Mouse (Mus musculus) monocyte, adult 2 months (primary cell): ENCODE measurements around the gene Sgcd.
"Not testable (repeated sequence)": the region's sequence is repeated elsewhere in the genome, so short reads cannot be mapped to it uniquely, and the experiment has no call there.

Source experiments
- DNase-seq, 2 experiments: peaks; one replicate each; pipeline ENCODE4 v3.0.0; 2022; ENCODE audit warnings: low spot score in 2 of 2, low read depth in 1 of 2

The Sgcd gene

DNA sequence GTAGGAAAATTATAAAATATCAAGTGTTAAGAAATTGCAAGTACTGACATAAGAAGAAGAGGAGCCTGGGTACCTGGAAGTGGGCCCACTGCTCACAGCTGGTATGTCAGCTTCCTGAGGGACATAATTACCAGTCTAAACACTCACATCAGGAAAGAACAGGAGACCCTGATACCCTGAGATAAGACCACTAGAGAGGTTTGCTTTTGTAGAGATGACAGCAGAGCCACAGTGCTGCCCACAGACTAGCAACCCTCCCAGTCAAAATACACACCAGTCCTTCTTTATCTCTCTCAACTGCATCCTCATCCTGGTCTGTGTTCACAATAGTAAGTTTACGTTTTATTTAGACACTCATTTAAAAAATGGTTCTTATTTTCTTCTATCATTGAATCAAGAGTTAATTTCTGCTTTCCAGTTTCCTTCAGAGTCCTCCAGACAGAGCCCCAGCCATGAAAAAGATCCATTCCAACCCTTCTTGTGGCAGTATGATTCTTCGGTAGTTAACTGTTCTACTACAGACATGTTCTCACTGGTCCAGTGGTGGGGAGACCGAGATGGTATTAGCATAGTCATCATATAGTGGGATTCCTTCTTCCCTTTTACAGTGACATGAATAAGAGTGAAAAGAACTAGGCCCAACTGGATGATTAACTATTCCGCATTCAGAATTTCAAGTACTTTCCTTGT is 211.4 kb downstream of the Sgcd start:
- DNase-seq = no peak

DNA sequence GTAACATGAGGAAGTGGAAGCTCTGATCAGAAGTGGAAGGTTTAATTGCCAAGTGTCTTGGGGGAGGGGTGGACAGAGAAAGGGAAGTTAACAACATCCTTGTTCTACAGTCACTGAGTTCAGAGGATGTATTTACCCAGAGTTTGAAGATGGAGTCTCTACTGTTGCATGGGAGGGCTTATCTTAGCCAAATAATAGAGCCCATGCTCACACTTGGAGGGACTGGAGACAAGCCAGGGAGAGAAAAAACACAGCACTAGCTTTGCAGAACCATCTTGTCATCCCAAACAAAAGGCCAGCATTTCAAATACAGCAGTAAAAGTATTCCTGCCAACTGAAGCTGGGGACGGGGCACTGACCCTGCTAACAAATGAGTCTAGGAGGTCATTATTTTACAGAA is 212.8 kb downstream of the Sgcd start:
- DNase-seq = no peak

GRCm38 (mm10) chr11:47765859-47766258 is 222.9 kb downstream of the Sgcd start:
- DNase-seq = no peak

GRCm38 (mm10) chr11:47763569-47763968 is 225.2 kb downstream of the Sgcd start:
- DNase-seq = not testable (repeated sequence)

- DNase-seq = no peak
Observed at GRCm38 (mm10) chr11:47759015-47759414, 229.8 kb downstream of the Sgcd start.

DNA sequence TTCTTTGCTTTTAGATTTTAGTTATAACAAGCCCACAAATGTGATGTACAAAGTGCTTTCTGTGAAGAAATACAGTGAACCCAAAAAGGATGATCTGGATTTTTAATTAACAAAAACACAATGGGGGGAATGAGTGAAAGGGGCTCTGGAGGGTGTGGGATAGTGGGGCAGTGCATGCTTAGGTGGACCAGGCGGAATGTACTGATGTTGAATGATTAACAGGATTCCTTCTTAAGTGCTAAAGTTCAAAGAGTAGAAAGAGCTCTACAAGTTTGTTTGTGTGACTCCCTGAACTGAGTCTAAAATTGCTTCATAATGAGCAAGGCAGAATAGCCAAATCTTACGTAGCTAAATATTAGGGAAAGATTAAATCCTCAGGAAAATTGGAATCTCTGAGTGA is 246.0 kb downstream of the Sgcd start:
- DNase-seq = no peak

DNA sequence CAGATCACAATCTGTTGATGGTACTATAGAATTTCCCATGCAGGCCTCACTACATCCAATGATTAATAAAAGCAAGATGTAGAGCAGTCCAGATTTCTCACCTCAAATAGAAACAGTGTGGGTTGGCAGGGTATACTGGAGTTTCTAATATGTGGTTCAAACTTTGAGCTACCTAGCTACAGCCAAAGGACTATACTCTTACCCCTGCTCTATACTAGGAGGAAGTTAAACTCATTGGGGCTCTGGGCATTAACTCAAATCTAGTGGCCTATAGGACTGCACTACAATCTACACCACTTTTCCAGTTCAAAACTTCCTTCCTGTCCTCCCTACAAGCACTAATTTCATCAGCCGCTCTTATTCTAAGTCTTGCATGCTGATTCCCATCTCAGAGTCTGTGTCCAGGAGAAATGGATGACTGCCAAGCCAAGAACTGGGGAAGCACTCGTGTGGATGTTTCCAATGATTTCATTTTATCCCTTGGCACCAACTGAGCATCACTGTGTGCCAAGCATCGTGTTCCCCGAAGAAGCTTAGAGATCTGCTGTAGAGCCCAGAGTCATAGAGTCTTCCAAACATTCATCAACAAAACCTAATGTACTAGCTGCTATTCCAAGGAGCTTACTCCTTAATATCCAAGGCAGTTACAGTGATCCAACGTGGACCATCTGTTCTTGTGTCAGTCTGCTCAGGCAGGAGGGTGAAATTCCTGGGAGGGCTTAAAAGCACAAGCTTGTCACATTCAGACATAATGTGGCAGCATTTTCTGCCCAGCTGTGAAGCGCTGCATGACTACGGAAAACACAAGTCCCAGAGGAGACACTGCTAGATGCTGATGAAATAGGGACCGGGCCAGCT is 283.6 kb downstream of the Sgcd start:
- no peak for DNase-seq

DNA sequence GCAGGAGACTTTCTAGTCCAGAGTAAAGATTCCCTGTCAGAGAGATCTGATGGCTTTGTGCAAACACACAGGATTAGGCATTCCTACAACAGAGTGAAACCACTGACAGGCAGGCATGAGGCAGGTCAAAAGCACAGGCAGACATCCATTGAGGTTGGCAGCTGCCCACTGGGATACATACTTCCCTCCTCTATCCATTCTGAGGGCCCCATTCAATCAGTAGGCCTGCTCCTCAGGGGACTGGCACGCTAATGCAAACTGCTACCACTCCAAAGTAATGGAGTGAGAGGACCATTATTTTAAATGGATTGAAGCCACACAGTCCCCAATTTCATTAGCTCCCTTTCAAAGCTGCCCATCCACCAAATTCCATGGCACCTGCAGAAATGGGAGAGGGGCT is 293.2 kb downstream of the Sgcd start:
- no peak for DNase-seq

GRCm38 (mm10) chr11:47658135-47658534 is 330.6 kb downstream of the Sgcd start:
- DNase-seq = no peak

- DNase-seq = no peak
Observed at GRCm38 (mm10) chr11:47645911-47646310, 342.9 kb downstream of the Sgcd start.

DNA sequence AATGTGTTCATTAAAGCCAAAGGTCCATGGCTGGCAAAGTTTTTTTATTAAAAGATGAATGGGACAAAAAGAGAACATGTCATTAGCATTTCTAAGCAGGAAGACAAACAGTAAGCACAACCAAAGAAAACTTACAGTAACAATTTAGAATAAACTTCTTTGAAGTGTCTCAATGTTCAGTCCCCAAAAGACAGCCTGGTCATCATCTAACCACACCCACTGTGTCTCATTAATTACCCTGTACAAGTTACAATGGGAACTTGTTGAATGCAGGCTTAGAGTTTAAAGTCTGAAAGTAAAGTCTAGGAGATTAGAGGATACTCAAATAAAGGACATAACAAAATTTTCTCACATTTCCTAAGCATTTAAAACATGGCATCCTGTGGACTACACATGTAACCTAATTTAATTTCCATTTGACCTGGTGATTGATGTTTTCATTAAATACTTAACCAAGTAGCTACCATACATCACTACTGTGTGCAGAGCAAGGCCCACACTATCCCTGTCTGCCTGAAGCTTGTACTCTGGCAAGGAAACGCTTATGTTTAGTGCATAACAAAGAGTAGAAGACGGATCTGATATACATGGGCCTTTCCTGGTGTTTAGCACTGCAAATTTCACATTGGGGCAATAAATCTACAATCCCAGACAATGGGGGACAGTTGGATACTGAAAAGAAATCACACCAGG is 347.1 kb downstream of the Sgcd start:
- DNase-seq = no peak

DNA sequence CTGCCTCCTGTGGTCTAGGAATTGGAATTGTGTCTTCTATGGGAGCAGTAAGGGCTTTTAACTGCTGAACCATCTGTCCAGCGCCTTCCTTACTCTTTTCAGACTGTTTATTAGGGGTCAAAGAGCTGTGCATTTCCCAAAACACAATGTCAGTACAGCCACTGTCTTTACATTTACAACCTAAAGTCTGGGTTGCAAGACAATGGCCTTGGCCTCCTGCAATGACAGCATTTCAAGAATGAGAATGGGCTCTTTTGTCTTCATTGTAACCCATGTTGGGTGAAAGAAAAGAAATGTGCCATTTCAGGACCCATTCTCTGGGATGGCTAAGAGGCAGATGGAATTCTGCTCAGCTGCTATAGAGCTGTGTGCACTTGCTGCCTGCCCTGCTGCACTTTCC is 348.2 kb downstream of the Sgcd start:
- DNase-seq = no peak

DNA sequence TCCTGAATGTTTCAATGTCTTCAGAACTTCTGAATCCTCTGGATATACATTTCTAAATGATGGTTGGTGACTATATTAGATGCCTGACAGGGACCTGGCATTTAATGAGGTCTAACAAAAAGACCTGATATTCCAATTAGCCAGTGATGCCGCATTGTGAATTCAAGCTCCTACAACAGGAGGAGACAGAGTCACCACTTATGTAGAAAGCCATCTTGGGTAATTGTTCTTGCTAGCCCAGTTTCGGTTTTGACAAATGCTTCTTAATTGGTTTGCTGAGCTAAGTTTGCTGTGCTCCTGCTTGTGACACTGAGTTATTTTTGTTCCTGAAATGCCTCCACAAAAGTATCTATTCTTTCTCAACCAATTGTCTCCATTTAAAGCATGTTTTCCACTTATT is 358.6 kb downstream of the Sgcd start:
- DNase-seq = no peak

DNA sequence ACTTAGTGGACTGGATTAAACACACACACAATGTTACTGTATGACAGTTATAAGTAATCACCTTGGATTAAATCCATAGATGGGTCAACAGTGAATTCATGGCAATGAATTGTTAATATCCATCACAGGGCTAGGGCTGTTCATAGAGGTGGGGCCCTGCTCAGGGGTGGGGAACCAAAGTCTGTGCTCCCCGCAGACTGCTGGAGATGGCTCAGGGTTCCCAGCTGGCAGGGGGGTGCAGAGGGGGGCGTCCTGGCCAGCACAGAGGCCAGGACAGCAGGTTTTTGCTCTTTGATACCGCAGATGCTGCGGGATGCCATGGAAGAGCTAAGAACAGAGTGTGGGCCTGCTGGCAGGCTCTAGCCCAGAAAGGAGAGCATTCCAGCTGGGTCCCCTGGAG is 378.9 kb downstream of the Sgcd start:
- DNase-seq = no peak

DNA sequence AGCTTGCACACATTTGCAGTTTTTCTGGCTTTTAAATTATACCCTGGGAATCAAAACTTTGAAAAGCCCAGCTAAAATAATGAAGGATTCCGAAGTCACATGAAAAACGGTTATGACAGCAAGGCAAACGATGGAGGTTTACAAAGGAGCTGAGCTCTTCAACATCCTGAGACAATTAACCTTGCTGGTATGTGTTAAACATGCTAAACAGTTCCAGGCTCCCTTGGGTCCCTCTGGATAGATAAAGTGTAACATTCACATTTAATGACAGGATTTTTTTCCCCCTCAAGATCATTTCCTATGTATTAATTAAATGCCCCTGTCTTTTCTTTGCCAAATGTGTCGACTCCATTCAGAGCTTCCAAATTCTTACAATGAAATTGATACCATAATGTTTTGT is 414.1 kb downstream of the Sgcd start:
- no peak for DNase-seq

GRCm38 (mm10) chr11:47568488-47568887 is 420.3 kb downstream of the Sgcd start:
- no peak for DNase-seq

DNA sequence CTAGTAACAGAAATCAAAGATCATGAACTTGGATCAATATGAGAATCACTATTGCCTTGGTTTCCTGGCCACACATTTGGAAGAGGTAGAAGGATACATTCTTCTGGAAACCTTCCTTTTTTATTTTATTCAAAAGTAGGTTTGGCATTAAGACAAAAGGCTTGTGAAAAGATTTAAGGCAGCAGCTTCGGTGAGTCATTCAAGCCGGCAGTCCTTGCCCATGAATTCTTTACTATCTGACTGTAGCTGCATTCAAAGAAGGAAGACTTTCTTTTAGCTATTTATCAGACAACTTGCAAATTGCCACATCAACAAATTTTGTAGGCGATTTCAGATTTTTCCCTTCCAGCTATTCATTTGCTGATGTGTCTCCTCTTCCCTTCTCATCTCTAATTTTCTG is 422.6 kb downstream of the Sgcd start:
- DNase-seq = no peak

- DNase-seq = no peak
Observed at GRCm38 (mm10) chr11:47524845-47525244, 463.9 kb downstream of the Sgcd start.

GRCm38 (mm10) chr11:47508047-47508446 is 480.7 kb downstream of the Sgcd start:
- no peak for DNase-seq

DNA sequence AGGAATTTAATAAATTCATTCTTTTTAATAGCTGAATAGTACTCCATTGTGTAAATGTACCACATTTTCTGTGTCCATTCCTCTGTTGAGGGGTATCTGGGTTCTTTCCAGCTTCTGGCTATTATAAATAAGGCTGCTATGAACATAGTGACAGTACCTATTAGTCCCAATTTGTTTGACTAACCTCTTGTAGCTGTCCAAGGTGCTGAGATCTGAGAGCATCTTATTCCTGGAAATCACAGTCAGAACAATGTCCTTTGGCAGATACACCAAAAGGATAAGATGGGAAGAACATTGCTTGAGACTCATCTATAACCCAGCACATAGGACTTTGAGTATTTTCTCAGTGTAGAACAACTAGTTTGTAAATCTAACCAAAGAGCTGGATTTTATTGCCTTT is 485.5 kb downstream of the Sgcd start:
- not testable (repeated sequence) for DNase-seq

DNA sequence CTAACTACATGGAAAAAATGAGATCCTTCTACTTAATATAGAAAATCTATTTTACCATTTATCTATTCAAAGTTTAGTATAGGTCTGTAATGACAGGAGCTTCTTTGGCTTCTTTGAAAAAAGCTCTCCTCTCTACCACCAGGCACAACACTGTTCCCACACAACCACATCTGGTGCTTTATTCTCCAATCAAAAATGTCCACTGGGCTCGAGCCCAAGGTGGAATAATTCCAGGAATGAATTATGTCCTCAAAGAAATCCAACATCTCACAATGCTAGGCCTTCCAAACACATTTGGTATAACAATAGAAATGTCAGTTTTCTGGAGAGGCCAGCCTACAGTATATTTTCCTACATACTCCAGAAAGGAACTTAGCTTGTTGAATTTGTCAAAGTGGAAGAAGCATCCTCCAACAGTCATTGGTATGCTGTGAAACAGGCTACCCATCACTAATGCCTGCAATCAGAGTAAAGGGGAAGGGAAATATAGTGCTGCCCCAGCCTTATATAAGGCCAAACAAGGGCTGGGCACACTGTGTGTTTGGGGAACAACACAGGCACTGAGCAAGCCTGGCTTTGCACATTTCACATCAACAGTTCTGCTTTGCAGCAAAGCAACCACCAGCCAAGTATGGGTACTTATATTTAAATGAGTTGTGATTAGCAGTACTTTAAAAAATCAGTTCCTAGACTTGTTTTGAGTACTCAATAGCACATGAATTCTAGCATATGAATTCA is 515.1 kb downstream of the Sgcd start:
- DNase-seq = no peak
